Mouse (Mus musculus) thymus, postnatal 4 days (tissue): ENCODE data around the gene Sdhc.

Experiments used
- DNase-seq: peaks from one replicate; pipeline ENCODE4 v3.0.0; 2021

The Sdhc gene

DNA sequence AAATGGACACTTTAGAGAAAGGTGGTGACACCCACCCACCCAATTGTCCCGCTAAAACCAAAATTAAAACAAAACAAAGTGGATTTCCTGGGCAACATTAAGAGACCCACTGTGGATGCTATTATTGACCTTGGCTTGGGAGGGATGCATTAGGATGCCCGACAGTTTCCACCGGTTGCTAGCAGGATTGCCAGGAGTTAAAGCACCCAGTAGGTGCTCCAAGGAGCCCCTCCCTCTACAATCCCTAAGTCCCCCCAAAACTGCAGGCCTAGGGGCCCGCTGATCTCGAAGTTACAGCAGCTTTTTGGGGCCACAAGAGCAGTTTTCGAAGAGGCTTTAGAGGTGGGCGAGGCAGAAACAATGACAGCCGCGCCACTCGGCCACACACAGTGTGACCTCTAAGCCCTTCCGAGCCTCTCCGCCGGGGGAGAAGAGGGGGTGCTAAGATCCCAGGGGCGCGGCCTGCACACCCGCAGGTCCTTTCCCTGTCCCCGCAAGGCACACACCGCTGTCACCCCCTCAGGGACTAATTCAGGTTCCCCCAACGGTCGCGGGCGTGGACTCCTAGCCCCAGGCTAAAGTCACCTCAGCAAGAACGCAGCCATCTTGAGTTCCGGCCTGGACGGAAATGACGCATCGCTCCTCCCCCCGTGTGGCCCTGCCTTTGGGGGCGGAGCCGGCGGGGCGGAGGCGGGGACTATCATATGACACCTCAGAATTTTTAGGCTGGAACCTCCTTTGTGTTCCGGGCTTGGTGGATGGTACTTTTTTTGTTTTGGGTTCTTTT, at the start of gene Sdhc, which contains the start of gene Mpz:
Gene Sdhc, minus strand, starts transcription at position 630 of the 787 bp plus-strand sequence.
Gene Mpz, plus strand, starts transcription at position 738 of the 787 bp plus-strand sequence.
- peak; percentile 98 for DNase-seq

DNA sequence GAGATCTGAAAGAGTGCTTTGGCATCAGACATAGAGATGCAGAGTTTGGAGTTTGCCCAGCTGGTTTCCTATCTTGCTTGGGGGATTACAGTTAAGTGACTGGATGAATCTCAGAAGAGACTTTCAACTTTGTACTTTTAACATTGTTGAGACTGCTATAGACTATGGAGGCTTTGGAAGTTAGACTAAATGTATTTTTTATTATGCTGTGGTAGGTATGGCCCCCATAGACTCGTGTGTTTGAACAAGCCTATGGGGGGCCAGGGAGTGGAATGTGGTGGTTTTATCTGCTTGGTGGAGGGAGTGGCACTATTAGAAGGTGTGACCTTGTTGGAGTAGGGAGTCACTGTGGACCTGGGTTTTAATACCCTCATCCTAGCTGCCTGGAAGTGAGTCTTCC, 49.1 kb upstream of the Sdhc start:
- no peak for DNase-seq

DNA sequence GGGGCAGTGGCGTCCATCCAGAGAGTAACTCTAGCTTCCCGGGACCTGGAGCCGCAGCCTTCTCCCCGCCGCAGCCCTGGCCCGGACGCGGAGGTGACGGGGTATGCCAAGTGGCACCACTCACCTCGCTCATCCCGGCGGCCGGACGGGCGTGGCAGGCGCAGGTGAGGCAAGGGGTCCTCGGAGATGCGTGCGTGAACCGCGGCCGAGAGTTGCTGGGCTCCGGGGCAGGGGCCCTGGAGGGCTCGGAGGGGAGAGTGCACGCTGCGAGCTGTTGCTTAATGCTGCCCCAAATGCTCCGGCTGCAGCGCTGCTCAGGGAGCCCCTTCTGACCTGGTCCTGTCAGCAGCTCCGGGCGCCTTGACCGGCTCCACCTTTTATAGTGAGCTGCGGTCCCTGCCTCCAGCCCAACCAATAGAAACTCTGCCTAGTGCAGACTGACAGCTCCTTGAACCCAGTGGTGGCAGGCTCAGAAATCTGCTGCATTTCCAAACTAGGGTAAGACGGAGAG, 45.5 kb upstream of the Sdhc start, which contains the start of gene Pcp4l1:
Gene Pcp4l1, minus strand, starts transcription at position 382 of the 511 bp plus-strand sequence.
- peak; percentile 28 for DNase-seq

DNA sequence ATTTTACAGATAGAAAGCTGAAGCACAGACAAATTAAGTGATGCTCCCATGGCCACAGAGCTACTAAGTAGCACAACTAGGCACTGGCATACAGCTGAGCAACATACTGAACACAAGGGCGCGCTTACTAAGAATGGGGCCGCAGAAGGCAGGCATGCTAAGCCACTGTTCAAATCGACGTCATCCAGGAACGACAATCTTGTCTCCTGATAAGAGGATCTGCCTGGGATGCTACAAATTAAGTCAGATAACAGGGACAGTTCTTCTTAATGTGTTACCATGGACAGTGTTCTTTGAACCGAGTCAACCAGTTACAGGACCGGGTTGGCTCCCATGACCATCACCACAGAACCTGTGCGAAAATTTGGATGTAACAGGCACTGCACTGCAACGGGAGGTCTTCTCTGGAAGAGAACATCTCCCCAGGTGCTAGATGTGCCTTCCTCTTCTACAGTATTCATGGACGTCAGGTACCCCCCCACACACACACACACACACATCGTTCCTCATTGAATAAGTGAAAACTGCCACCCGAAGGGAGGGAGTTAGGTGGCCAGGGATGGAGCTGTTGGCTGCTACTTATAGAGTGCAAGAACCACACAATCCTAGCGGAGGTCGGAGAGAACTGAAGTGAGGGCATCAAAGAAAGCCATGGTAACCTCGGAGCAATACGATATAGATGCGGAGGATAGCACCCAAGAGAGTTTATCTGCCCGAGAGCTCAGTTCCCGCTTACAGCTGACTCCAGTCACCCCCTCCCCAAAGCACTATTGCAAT, 44.8 kb upstream of the Sdhc start:
- DNase-seq: no peak

DNA sequence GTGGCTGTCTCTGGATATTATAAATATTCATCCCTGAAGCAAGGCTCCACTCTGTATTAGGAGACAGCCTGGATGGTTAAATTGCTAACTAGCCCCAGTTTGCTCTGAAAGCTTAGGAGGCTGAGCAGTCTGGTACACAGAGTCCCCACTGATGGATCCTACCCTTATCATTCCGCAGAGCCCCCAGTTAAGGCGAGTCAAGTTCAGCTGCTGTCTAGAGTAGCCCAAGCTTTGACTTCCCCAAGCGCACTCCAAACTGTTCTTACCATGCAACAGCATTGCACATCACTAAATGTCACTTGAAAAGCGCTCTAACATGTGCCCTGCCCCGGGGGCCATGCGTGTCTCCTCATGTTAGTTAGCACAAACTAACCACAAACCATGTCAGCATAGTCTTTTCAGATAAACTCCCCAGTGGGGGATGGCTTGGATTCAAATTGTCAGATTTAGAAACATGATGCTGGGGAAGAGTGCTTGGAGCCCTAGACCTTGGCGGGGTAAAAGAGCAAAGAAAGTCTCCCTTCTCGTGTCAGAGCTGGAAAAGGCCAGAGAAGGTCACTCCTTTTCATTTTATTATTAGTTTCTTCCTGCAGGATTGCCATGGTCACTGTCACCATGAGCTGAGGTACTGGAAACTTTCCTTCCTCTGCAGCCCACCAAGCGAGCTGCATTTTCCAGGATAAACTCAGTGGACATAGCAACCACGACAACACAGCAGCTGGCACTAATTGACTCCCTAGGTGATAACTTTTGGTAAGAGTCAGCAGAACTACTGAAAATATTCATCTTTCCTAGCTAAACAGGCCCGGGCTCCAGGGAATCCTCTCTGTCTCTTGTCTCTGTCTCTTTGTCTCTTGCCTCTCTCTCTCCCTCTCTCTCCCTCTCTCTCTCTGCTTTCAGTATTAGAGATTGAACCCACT, 43.8 kb upstream of the Sdhc start:
- no peak for DNase-seq

DNA sequence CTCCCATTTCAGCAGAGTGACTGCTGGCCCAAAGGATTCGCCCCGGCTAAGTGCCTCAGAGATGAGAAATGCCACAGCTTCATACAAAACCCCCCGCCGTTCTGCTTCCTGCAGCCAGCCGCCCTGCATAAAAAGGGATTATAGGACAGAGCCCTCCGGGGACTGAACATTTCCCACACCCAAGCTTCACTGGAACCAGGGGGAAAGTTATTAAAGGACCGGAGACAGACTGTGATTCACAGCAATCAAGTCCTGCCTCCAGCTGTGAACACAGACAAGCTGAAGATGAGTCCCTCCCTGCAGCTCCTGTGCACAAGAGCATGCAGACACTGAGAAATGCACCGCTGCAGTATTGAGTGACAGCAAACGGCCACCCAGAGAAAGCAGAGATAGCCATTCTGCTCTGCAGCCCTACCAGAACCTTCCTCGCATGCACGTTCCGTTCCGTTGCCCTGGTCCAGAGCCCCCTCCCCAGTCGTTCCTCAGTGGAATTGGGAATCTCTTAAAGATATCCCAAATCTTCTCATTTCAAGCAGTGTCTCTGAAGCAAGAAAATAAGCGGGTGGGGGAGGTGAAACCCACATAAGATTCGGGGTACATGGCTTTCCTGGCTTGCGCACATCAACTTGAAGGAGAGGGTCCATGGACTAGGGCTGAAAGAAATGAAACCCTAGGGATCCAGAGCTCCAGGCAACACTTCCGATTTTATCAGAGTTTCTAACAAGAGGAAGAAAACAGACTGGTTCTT, 42.9 kb upstream of the Sdhc start:
- no peak for DNase-seq

DNA sequence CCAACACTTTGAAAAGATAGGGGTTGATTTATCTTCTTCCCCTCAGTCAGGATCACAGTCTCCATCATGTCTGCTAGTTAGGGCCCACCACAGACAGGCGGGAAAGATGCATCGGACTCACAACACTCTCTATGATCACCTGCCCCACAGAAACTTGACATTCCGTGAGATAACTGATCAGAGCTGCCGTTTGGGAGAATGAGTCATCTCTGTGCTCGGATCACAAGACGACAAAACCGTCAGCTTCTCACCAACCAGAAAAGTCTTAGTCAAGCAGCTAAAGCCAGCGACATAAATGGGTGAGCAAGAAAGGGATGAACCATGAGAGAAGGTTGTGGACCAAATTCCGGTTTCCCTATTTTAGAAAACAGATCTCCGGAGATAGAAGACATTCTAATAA, 41.9 kb upstream of the Sdhc start:
- no peak for DNase-seq

DNA sequence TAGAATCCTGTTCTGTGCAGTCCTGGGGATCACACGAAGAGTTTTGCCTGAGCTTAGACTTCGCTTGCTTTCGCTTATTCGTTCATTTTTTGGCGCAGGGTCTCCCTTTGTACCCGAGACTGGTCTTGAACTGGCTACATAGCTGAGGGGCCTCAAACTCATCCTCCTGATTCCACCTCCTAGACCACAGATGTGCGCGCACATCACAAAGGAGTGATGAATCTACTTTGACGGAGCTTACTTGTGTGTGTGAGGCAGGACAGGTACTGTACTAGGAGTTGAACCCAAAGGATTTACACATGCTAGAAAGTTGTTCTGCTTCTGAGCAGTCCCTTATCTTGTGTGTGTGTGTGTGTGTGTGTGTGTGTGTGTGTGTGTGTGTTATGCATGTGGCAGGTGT, 40.4 kb upstream of the Sdhc start:
- no peak for DNase-seq

DNA sequence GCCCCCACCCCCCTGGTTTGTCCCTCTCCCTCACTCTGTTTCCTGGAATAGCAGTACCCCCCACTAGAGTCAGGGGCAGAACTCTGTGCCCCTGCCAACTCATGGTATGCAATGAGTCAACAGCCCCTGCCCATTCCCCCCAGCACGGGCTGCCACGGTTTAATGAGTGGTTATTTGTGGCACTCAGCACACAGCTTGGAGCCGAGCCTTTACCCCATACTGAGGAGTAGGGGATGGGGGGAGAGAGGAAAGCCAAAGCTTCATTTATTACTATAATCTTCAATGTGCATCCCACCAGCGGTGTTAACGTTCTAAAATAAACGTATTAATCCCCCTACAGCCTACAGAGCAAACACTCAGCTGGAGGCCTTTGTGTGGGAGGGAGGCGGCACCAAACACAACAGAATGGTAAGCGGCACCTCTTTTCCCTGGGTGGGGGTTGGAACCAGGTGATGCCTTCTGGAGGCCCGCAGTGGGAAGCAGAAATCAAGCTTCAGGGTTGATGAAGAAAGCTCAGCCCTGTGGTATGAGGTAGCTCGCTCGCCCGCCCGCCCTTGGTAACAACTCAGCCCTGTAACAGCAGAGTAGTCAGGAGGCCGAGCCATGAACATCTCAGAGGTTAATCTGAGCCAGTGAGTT, 39.2 kb upstream of the Sdhc start:
- DNase-seq: no peak

DNA sequence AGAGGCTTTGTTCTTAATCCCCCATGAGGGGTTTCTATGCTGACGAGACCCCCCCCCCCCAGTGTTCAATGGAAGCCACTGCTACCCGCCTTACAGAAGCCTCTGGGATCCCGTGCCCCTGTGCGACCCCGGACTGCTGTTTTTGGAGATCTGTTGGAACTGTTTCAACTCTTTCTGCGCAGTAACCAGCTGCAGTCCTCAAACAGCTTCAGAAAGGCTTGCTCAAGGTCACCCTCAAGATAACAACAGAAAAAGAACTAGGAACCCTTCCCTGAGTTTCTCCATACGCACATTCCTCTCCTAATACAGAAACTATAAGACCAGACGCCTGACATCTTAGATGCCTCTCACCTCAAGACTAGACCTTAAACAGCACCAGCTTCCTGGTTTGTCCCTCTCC, 38.6 kb upstream of the Sdhc start:
- no peak for DNase-seq

DNA sequence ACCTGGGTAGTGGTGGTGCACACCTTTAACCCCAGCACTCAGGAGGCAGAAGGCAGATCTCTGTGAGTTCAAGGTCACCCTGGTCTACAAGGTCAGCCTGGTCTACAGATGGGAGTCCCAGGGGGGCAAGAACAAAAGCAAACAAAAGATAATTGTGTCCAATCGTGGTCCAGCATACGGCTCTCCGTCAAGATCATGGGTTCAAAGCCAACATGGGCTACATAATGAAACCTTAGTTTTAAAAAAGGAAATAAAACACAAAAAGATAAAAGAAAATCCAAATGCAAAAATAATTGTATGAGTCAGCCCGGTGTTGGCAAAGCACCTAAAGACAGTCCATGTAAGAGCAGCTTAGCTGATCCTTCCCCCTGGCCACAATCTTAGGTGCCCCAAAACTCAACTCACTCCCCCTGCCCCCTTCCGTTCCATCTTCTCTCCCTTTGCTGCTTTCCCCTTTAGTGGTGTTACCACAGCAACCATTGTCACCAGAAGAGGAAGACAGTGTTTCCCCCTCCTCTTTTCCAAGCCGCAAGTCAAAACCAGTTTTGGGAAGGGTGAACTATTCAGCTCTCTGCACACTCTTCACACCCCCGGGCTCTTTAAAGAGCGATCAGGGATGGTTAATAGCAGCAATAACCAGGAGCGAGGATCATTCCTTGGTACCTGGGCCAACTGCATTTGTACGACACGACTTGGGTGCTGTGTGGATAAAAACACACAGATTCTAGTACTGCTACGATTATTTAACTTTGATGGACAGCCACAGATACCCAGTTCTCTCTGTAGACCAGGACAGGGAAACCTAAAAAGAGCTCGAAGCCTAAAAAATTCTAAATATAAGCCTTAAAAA, 37.7 kb upstream of the Sdhc start:
- DNase-seq: no peak

DNA sequence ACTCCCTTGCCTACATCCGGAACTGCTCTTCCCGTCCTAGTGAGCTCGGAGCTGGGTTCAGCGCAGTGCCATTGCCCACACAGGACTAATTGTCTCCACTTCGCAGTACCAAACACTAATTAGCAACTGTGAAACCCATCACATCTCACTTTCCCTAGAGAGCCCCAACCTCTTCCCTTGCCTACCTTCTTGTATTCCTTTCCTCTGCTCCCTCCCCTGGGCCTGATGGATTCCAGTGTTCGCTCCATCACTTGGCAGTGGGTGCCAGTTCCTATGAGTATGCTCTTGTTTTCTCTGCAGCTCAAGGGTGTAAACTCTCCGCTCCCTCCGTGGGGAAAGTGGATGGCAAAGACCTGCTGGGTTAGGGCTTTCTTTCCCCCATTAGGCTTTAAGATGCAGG, 35.3 kb upstream of the Sdhc start:
- no peak for DNase-seq

DNA sequence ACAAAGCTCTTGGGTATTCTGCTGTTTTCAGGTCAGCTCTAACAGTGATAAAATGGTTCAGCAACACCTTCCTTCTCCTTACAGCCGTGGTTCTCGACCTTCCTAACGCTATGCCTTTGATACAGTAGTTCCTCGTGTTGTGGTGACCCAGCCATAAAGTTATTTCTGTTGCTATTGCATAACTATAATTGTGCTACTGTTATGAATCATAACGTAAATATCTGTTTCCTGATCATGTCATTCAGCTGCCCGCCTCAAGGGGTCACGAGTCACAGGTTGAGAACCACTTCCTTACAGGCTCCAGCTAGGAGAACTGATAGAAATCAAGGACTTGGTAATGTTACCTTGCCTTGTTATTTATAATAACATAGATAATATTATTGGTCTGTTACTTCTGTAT, 33.9 kb upstream of the Sdhc start:
- DNase-seq: peak; percentile 56

DNA sequence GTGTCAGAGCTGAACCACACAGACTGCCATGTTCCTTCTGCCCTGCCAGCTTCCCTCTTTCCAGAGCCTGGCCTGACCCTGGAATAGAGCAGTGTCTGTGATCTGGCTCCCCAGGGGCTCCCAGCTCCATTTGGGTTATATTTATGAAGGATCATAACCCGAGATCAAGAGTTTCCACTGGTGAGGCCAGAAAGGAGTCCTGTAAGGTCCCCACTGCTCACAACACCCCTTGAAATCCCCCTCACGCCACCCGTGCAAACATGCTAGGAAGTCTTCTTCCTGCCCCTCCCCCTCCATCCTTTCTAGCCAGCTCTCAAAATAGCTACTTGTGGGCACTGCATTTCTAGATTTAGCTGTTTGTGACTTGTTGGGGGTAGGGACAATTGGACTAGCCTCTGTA, 33.2 kb upstream of the Sdhc start:
- DNase-seq: no peak

DNA sequence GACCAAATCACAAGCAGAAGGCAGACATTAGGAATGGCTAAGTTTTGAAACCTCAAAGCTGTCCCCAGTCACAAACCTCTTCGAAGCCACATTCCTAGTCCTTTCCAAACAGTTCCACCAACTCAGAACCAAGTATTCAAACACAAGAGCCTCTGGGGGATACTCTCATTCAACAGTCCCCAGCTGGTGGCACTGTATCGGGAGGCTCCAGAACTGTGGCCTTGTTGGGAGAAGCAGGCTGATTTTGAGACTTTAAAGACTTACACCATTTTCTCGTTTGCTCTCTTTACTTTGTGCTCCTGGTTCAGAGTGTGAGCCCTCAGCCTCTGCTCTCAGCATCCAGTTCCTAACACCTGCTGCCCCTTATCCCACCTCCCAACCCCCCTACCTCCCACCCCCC, 32.6 kb upstream of the Sdhc start:
- no peak for DNase-seq

DNA sequence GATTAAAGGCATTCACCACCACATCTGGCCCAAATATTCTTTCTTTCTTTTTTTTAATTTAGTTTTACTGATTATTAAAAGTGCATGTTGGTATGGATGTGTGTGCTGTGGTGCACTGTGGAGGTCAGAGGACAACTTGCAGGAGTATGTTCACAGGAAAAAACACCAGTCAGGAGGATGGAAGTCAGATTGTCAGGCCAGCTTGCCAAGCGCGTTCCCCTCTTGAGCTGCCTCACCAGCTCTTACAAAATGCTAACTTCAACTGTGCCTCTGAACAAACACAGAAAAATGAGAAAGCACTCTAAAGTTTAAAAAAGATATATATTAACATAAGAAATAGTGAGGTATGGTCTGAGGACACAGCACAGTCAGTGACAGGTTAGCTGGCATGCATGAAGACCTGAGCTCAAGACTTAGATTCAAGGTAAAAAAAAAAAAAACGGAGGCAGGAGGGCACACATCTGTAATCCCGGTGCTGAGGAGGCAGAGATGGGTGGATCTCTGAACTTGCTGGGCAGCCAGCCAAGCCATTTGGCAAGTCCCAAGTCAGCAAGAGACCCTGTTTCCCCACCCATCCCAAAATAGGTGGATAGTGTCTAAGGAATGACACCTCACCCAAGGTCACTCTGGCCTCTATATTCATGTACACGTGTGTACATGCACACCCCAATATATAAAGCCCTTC, 29.2 kb upstream of the Sdhc start:
- DNase-seq: no peak

DNA sequence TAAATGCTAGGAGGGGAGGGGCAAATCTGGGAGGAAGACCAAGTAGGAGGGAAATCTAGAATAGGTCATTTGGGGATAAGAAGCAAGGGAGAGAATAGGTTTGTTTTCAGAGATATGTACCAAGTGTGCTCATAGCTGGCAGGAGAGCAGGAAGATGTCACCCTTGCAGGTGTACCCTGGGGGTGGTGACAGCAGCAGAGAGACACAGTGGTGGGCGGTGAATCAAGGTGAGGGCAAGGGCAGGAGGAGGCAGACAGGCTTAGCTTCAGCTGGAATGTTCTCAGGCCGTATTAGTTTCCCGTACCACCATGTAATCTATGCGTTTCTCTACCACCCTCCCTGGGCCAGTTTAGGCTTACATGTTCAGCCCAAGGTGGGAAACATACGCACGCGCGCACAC, 22.4 kb upstream of the Sdhc start:
- DNase-seq: no peak

DNA sequence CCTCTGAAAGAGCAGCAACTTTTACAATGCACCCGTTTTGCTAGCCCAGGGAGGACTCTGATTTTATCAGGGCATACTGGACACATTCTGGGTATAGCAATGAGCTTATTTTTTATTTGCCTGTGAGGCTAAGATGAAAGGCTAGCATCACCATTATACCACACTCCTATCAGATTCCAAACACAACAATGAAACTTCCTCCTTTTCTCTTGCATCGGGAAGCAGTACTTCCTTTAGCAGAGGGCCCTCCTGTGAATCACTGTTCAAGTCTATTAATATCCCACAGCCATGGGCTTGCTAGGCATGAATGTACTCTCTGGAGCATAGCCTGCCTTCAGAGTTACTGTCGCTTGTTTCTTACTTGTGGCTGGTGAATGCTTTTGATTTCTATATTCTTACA, 20.7 kb upstream of the Sdhc start:
- DNase-seq: no peak

DNA sequence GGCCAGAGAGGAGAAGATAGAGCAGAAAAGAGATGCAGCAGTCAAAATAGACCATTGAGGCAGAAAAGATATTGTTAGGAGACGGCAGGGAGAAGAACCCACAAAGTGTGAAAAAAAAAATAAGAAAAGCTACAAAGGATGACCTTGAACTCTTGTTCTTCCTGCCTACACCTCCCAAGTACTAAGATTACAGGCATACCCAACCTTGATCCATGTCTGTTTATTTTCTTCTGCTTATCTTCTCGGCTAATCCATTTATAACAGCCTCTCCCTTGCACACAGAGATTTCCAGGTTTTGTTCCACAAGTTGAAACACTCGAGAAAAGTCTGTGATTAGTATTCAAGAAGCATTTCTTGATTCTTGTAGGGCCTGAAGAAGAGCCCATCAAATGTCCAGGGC, 19.5 kb upstream of the Sdhc start:
- DNase-seq: no peak

DNA sequence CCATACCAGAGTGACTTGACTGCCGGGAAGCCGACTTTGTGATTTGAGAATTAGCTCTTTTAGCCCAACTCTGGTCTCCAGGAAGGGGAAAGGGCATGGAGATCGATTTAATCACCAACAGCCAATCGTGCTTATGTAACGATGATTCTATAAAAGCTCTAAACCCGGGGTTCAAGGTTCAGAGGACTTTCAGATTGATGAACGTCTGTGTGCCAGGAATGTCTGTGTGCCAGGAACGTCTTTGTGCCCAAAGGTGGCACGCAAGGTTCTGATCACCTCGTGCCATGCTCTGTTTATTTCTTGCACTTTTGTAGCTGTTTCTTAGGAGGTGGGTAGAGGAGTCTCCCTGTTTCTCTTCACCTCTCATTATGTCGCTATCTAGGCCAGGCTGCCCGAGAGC, 18.5 kb upstream of the Sdhc start:
- no peak for DNase-seq
